Mouse (Mus musculus): ENCODE measurements around the gene Pithd1. TPM values are rescaled to one million over a fixed set of nuclear protein-coding genes. Genes with fewer than 3 reads are reported as not detected.

Gene Pithd1
- 41.3 and 62.6 TPM in 2 replicates for polyA plus RNA-seq (2012; ENCODE audit: insufficient read depth, low replicate concordance)

- H3K27me3 ChIP-seq (replicated peaks) = no peaks in the 10 kb centered on the region
- peaks cover 57% of the 10 kb centered on the region for H3K4me1 ChIP-seq
- peaks cover 34% of the 10 kb centered on the region for H3K36me3 ChIP-seq (replicated peaks; ENCODE audit: low read length)
- H3K9me3 ChIP-seq = peaks cover 7% of the 10 kb centered on the region
- TF ChIP-seq FLI1 (IDR thresholded peaks at IDR 0.05; ENCODE audit: low read length) (no peak), GATA1 (IDR thresholded peaks at IDR 0.05; ENCODE audit: borderline replicate concordance, low read length) (no peak)
- H3K4me3 ChIP-seq (replicated peaks) = peak within 1 kb of the TSS; percentile 100
Observed at GRCm38 (mm10) chr4:135986943-135987710, at the start of gene Pithd1. Pithd1 (minus strand) TSS chr4:135987264.

GRCm38 (mm10) chr4:136035078-136035477 lies 48.0 kb upstream of the Pithd1 start:
- H3K4me1 ChIP-seq = peaks cover 50% of the 10 kb centered on the region
- no peak overlapping the region for H3K4me3 ChIP-seq (replicated peaks)
- TF ChIP-seq FLI1 (IDR thresholded peaks at IDR 0.05; ENCODE audit: low read length) = no peak
- no peak for TF ChIP-seq GATA1 (IDR thresholded peaks at IDR 0.05; ENCODE audit: borderline replicate concordance, low read length)
- no peaks in the 10 kb centered on the region for H3K27me3 ChIP-seq (replicated peaks)
- H3K36me3 ChIP-seq (replicated peaks; ENCODE audit: low read length) = peaks cover 8% of the 10 kb centered on the region
- H3K9me3 ChIP-seq = 0 out of 2 replicates have a peak, but pooled peaks cover 3% of the 10 kb centered on the region

- Histone ChIP-seq H3K4me3 (replicated peaks) (no peak overlapping the region), H3K9me3 (0 out of 2 replicates have a peak, but pooled peaks cover 3% of the 10 kb centered on the region), H3K36me3 (replicated peaks; ENCODE audit: low read length) (peaks cover 7% of the 10 kb centered on the region), H3K27me3 (replicated peaks) (no peaks in the 10 kb centered on the region), H3K4me1 (peaks cover 68% of the 10 kb centered on the region)
- TF ChIP-seq FLI1 (IDR thresholded peaks at IDR 0.05; ENCODE audit: low read length) (no peak), GATA1 (IDR thresholded peaks at IDR 0.05; ENCODE audit: borderline replicate concordance, low read length) (no peak)
Observed at GRCm38 (mm10) chr4:136033231-136033630, 46.2 kb upstream of the Pithd1 start.

GRCm38 (mm10) chr4:136030968-136031909 lies 44.2 kb upstream of the Pithd1 start:
- Histone ChIP-seq H3K36me3 (replicated peaks; ENCODE audit: low read length) (peaks cover 5% of the 10 kb centered on the region), H3K4me1 (peaks cover 87% of the 10 kb centered on the region), H3K27me3 (replicated peaks) (no peaks in the 10 kb centered on the region), H3K9me3 (0 out of 2 replicates have a peak, but pooled peaks cover 3% of the 10 kb centered on the region), H3K4me3 (replicated peaks) (peak overlapping the region; percentile 88)
- TF ChIP-seq GATA1 (IDR thresholded peaks at IDR 0.05; ENCODE audit: borderline replicate concordance, low read length) (peak; percentile 90), FLI1 (IDR thresholded peaks at IDR 0.05; ENCODE audit: low read length) (peak; percentile 22; the same call in 1 of the 2 replicates)

GRCm38 (mm10) chr4:136028689-136029088 lies 41.6 kb upstream of the Pithd1 start:
- peaks cover 83% of the 10 kb centered on the region for H3K4me1 ChIP-seq
- no peaks in the 10 kb centered on the region for H3K9me3 ChIP-seq
- H3K27me3 ChIP-seq (replicated peaks) = no peaks in the 10 kb centered on the region
- peaks cover 3% of the 10 kb centered on the region for H3K36me3 ChIP-seq (replicated peaks; ENCODE audit: low read length)
- TF ChIP-seq GATA1 (IDR thresholded peaks at IDR 0.05; ENCODE audit: borderline replicate concordance, low read length) = no peak
- TF ChIP-seq FLI1 (IDR thresholded peaks at IDR 0.05; ENCODE audit: low read length) = no peak
- H3K4me3 ChIP-seq (replicated peaks) = peak overlapping the region; percentile 84

GRCm38 (mm10) chr4:136028132-136028564 lies 41.1 kb upstream of the Pithd1 start:
- H3K4me3 ChIP-seq (replicated peaks) = peak overlapping the region; percentile 84
- peaks cover 3% of the 10 kb centered on the region for H3K36me3 ChIP-seq (replicated peaks; ENCODE audit: low read length)
- peaks cover 80% of the 10 kb centered on the region for H3K4me1 ChIP-seq

GRCm38 (mm10) chr4:136027416-136028131 lies 40.5 kb upstream of the Pithd1 start:
- peaks cover 3% of the 10 kb centered on the region for H3K36me3 ChIP-seq (replicated peaks; ENCODE audit: low read length)
- no peak for TF ChIP-seq FLI1 (IDR thresholded peaks at IDR 0.05; ENCODE audit: low read length)
- no peak for TF ChIP-seq GATA1 (IDR thresholded peaks at IDR 0.05; ENCODE audit: borderline replicate concordance, low read length)
- no peaks in the 10 kb centered on the region for H3K27me3 ChIP-seq (replicated peaks)
- peaks cover 77% of the 10 kb centered on the region for H3K4me1 ChIP-seq
- H3K9me3 ChIP-seq = no peaks in the 10 kb centered on the region
- peak overlapping the region; percentile 84 for H3K4me3 ChIP-seq (replicated peaks)

More at GRCm38 (mm10) chr4:136028132-136028564, 41.1 kb upstream of the Pithd1 start:
- Histone ChIP-seq H3K27me3 (replicated peaks) (no peaks in the 10 kb centered on the region), H3K9me3 (no peaks in the 10 kb centered on the region)
- TF ChIP-seq GATA1 (IDR thresholded peaks at IDR 0.05; ENCODE audit: borderline replicate concordance, low read length) (no peak), FLI1 (IDR thresholded peaks at IDR 0.05; ENCODE audit: low read length) (no peak)

GRCm38 (mm10) chr4:136025350-136025749 lies 38.3 kb upstream of the Pithd1 start:
- Histone ChIP-seq H3K4me1 (peaks cover 56% of the 10 kb centered on the region), H3K36me3 (replicated peaks; ENCODE audit: low read length) (peaks cover 3% of the 10 kb centered on the region), H3K4me3 (replicated peaks) (no peak overlapping the region), H3K27me3 (replicated peaks) (no peaks in the 10 kb centered on the region), H3K9me3 (no peaks in the 10 kb centered on the region)
- no peak for TF ChIP-seq FLI1 (IDR thresholded peaks at IDR 0.05; ENCODE audit: low read length)
- TF ChIP-seq GATA1 (IDR thresholded peaks at IDR 0.05; ENCODE audit: borderline replicate concordance, low read length) = no peak

GRCm38 (mm10) chr4:136022924-136023323 lies 35.9 kb upstream of the Pithd1 start:
- peaks cover 17% of the 10 kb centered on the region for H3K36me3 ChIP-seq (replicated peaks; ENCODE audit: low read length)
- no peak overlapping the region for H3K4me3 ChIP-seq (replicated peaks)
- no peaks in the 10 kb centered on the region for H3K27me3 ChIP-seq (replicated peaks)
- no peaks in the 10 kb centered on the region for H3K9me3 ChIP-seq
- H3K4me1 ChIP-seq = peaks cover 48% of the 10 kb centered on the region
- no peak for TF ChIP-seq GATA1 (IDR thresholded peaks at IDR 0.05; ENCODE audit: borderline replicate concordance, low read length)
- TF ChIP-seq FLI1 (IDR thresholded peaks at IDR 0.05; ENCODE audit: low read length) = no peak
